Mouse (Mus musculus) embryo, embryonic 11 days (tissue): ENCODE measurements around the gene Zfp950.
"Not testable (repeated sequence)": the region's sequence is repeated elsewhere in the genome, so short reads cannot be mapped to it uniquely, and the experiment has no call there.

Experiments used
- DNase-seq: peaks from one replicate; pipeline ENCODE4 v3.0.0-alpha.2; 2015

Zfp950 gene

GRCm38 (mm10) chr19:61140342-61141206 lies at the start of gene Zfp950:
Gene Zfp950 (minus strand): TSS chr19:61140840.
- peak; percentile 91 for DNase-seq

- DNase-seq: not testable (repeated sequence)
Measured at GRCm38 (mm10) chr19:61183590-61183989, 43.0 kb upstream of the Zfp950 start, which contains the start of gene Gm6020. Gene Gm6020 (plus strand): TSS chr19:61183890.

GRCm38 (mm10) chr19:61175756-61176324 lies 35.2 kb upstream of the Zfp950 start, which contains the start of gene Gm7102:
Gene Gm7102 (minus strand): TSS chr19:61176309.
- peak; percentile 20 for DNase-seq

GRCm38 (mm10) chr19:61151701-61152420 lies 11.2 kb upstream of the Zfp950 start:
- peak; percentile 39 for DNase-seq

- peak; percentile 36 for DNase-seq
Measured at GRCm38 (mm10) chr19:61151372-61151700, 10.7 kb upstream of the Zfp950 start.

- no peak for DNase-seq
Measured at GRCm38 (mm10) chr19:61141299-61141698, 659 bp upstream of the Zfp950 start.

GRCm38 (mm10) chr19:61138655-61139054 lies 2.0 kb downstream of the Zfp950 start:
- no peak for DNase-seq

GRCm38 (mm10) chr19:61131096-61131495 lies 9.5 kb downstream of the Zfp950 start:
- no peak for DNase-seq

GRCm38 (mm10) chr19:61110184-61110583 lies 30.5 kb downstream of the Zfp950 start:
- no peak for DNase-seq

GRCm38 (mm10) chr19:61097764-61098163 lies 42.9 kb downstream of the Zfp950 start:
- peak; percentile 34 for DNase-seq

- DNase-seq: no peak
Measured at GRCm38 (mm10) chr19:61096776-61097175, 43.9 kb downstream of the Zfp950 start.

- no peak for DNase-seq
Measured at GRCm38 (mm10) chr19:61090541-61090940, 50.1 kb downstream of the Zfp950 start.

- no peak for DNase-seq
Measured at GRCm38 (mm10) chr19:61089001-61089400, 51.6 kb downstream of the Zfp950 start.

- no peak for DNase-seq
Measured at GRCm38 (mm10) chr19:61087781-61088180, 52.9 kb downstream of the Zfp950 start.

GRCm38 (mm10) chr19:61085217-61085616 lies 55.4 kb downstream of the Zfp950 start:
- DNase-seq: no peak

GRCm38 (mm10) chr19:61084149-61084940 lies 56.3 kb downstream of the Zfp950 start:
- DNase-seq: peak; percentile 77

- no peak for DNase-seq
Measured at GRCm38 (mm10) chr19:61083006-61083405, 57.6 kb downstream of the Zfp950 start.

- DNase-seq: no peak
Measured at GRCm38 (mm10) chr19:61080251-61080749, 60.3 kb downstream of the Zfp950 start.

GRCm38 (mm10) chr19:61078622-61079021 lies 62.0 kb downstream of the Zfp950 start:
- DNase-seq: no peak

- no peak for DNase-seq
Measured at GRCm38 (mm10) chr19:61065011-61065410, 75.6 kb downstream of the Zfp950 start.

GRCm38 (mm10) chr19:61064386-61064785 lies 76.3 kb downstream of the Zfp950 start:
- DNase-seq: no peak

- DNase-seq: peak; percentile 51
Measured at GRCm38 (mm10) chr19:61057581-61057980, 83.1 kb downstream of the Zfp950 start.
